Mouse (Mus musculus) hematopoietic stem cell, adult 5-6 weeks (primary cell): ENCODE measurements around the gene Gm49450. TPM values are rescaled to one million over a fixed set of nuclear protein-coding genes. Genes with fewer than 3 reads are reported as not detected.
A peak's percentile ranks its signal among the peaks of the same experiment; 100 is the strongest.
"Not testable (repeated sequence)": the region's sequence is repeated elsewhere in the genome, so short reads cannot be mapped to it uniquely, and the experiment has no call there.

Experiments
- ATAC-seq, 2 experiments: fragments of 125-278 bp in 1 of 2; replicated peaks in 1 of 2; 2 replicates each; pipeline ENCODE4 v1.8.0; 2016 to 2017; ENCODE audit warnings: inconsistent platforms in 2 of 2, mild to moderate bottlenecking in 2 of 2, moderate number of reproducible peaks in 2 of 2, low read depth in 1 of 2, moderate TSS enrichment in 1 of 2; ENCODE audit not compliant: low FRiP score in 2 of 2, poor library complexity in 2 of 2, severe bottlenecking in 2 of 2, insufficient read depth in 1 of 2, low TSS enrichment in 1 of 2
- total RNA-seq: library from RNA; stranded (forward); fragments of 172-1452, 232-1000 nt; gene quantifications from 2 replicates; pipeline ENCODE4 v1.2.3, GENCODE M21; 2017

Gene Gm49450
- total RNA-seq, 1 experiment from 2014 or later: not detected

- peak in 1 of 2 experiments; percentile 27; a peak in 1 of 4 replicates for ATAC-seq
Measured at GRCm38 (mm10) chr15:98969372-98970101, 16.2 kb upstream of the Gm49450 start.

GRCm38 (mm10) chr15:98968701-98969371 is 15.5 kb upstream of the Gm49450 start:
- ATAC-seq: no peak

- no peak for ATAC-seq
Measured at GRCm38 (mm10) chr15:98959531-98959930, 6.2 kb upstream of the Gm49450 start.

- ATAC-seq: no peak
Measured at GRCm38 (mm10) chr15:98958901-98959420, 5.6 kb upstream of the Gm49450 start.

- ATAC-seq: no peak
Measured at GRCm38 (mm10) chr15:98957475-98957874, 4.1 kb upstream of the Gm49450 start.

- ATAC-seq: no peak
Measured at GRCm38 (mm10) chr15:98956000-98956399, 2.6 kb upstream of the Gm49450 start.

GRCm38 (mm10) chr15:98955324-98955723 is 2.0 kb upstream of the Gm49450 start:
- no peak for ATAC-seq

GRCm38 (mm10) chr15:98954425-98955253 is 1.3 kb upstream of the Gm49450 start:
- ATAC-seq: no peak

- peak; percentile 78 to 89 for ATAC-seq
Measured at GRCm38 (mm10) chr15:98952751-98953400, 475 bp downstream of the Gm49450 start.

- ATAC-seq: no peak
Measured at GRCm38 (mm10) chr15:98952063-98952455, 1.3 kb downstream of the Gm49450 start.

GRCm38 (mm10) chr15:98951122-98952062 is 2.0 kb downstream of the Gm49450 start:
- ATAC-seq: not testable (repeated sequence)

GRCm38 (mm10) chr15:98949607-98949892 is 3.8 kb downstream of the Gm49450 start:
- ATAC-seq: no peak

- ATAC-seq: no peak
Measured at GRCm38 (mm10) chr15:98948857-98949606, 4.3 kb downstream of the Gm49450 start.

- no peak for ATAC-seq
Measured at GRCm38 (mm10) chr15:98948382-98948781, 5.0 kb downstream of the Gm49450 start.

- ATAC-seq: no peak
Measured at GRCm38 (mm10) chr15:98947884-98948283, 5.5 kb downstream of the Gm49450 start.

- ATAC-seq: no peak
Measured at GRCm38 (mm10) chr15:98943133-98943532, 10.2 kb downstream of the Gm49450 start.
